Mouse (Mus musculus): Measurements from ENCODE around the gene Gm9887. TPM values are rescaled to one million over a fixed set of nuclear protein-coding genes. Genes with fewer than 3 reads are reported as not detected.

Gene Gm9887
- polyA plus RNA-seq, 1 experiment: 1.1 TPM

DNA sequence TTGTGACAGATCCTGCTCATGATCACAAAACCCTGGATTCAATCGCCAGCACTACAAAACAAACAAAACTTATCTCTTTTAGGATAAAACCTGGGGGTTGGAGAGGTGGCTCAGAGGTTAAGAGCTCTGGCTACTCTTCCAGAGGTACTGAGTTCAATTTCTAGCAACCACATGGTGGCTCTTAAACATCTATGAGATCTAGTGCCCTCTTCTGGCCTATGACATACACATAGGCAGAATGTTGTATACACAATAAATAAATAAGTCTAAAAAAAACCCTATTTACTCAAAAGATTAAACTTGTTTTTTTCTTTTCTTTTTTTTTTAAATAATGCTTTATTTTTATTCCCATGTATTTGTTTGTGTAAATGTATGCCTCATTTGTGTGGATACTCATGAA is 20.6 kb downstream of the Gm9887 start:
- TF ChIP-seq POLR2A (IDR thresholded peaks at IDR 0.05; ENCODE audit: control insufficient read depth, extremely low read depth, insufficient read depth, low read length, poor library complexity): no peak
- TF ChIP-seq CTCF (IDR thresholded peaks at IDR 0.05; ENCODE audit: borderline replicate concordance, control insufficient read depth, extremely low read depth, insufficient read depth, low read length, poor library complexity): no peak
- no peak overlapping the region for H3K4me3 ChIP-seq (ENCODE audit: control insufficient read depth, insufficient read depth, low read length)
- DNase-seq: no peak
- no peaks in the 10 kb centered on the region for H3K4me1 ChIP-seq (replicated peaks; ENCODE audit: control insufficient read depth, insufficient read depth, low read length)
- 92% methylated on average over 1 of the region's 1 CpGs for WGBS
- H3K27ac ChIP-seq (ENCODE audit: control insufficient read depth, insufficient read depth, low read length): no peak overlapping the region
- H3K27me3 ChIP-seq (ENCODE audit: control insufficient read depth, insufficient read depth, low read length): no peaks in the 10 kb centered on the region
- H3K36me3 ChIP-seq (ENCODE audit: control insufficient read depth, insufficient read depth, low read length): peaks cover 52% of the 10 kb centered on the region

GRCm38 (mm10) chr12:69349928-69350327 is 22.3 kb downstream of the Gm9887 start:
- no peaks in the 10 kb centered on the region for H3K4me1 ChIP-seq (replicated peaks; ENCODE audit: control insufficient read depth, insufficient read depth, low read length)
- TF ChIP-seq CTCF (IDR thresholded peaks at IDR 0.05; ENCODE audit: borderline replicate concordance, control insufficient read depth, extremely low read depth, insufficient read depth, low read length, poor library complexity) (no peak), POLR2A (IDR thresholded peaks at IDR 0.05; ENCODE audit: control insufficient read depth, extremely low read depth, insufficient read depth, low read length, poor library complexity) (no peak)
- no peak for DNase-seq
- peaks cover 62% of the 10 kb centered on the region for H3K36me3 ChIP-seq (ENCODE audit: control insufficient read depth, insufficient read depth, low read length)
- 93% methylated on average over 2 of the region's 2 CpGs for WGBS
- H3K27me3 ChIP-seq (ENCODE audit: control insufficient read depth, insufficient read depth, low read length): no peaks in the 10 kb centered on the region
- no peak overlapping the region for H3K27ac ChIP-seq (ENCODE audit: control insufficient read depth, insufficient read depth, low read length)
- no peak overlapping the region for H3K4me3 ChIP-seq (ENCODE audit: control insufficient read depth, insufficient read depth, low read length)

DNA sequence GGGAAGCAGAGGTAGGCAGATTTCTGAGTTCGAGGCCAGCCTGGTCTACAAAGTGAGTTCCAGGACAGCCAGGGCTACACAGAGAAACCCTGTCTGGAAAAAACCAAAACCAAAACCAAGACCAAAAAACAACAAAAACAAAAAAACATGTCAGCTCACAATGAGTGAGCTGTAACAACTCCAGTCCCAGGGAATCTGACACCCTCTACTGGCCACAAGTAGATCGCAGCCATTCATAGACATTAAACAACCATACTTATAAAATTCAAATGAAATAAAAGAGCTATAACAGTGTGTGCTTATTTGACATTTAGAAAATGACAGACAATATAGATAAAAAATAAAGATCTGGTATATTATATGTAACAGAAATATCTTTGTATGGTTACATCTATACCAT is 38.7 kb downstream of the Gm9887 start:
- Histone ChIP-seq H3K4me1 (replicated peaks; ENCODE audit: control insufficient read depth, insufficient read depth, low read length) (no peaks in the 10 kb centered on the region), H3K27me3 (ENCODE audit: control insufficient read depth, insufficient read depth, low read length) (no peaks in the 10 kb centered on the region), H3K4me3 (ENCODE audit: control insufficient read depth, insufficient read depth, low read length) (no peak overlapping the region), H3K27ac (ENCODE audit: control insufficient read depth, insufficient read depth, low read length) (no peak overlapping the region), H3K36me3 (ENCODE audit: control insufficient read depth, insufficient read depth, low read length) (peaks cover 51% of the 10 kb centered on the region)
- WGBS: 88% methylated on average over 2 of the region's 2 CpGs
- peak; percentile 35 for DNase-seq
- no peak for TF ChIP-seq POLR2A (IDR thresholded peaks at IDR 0.05; ENCODE audit: control insufficient read depth, extremely low read depth, insufficient read depth, low read length, poor library complexity)
- no peak for TF ChIP-seq CTCF (IDR thresholded peaks at IDR 0.05; ENCODE audit: borderline replicate concordance, control insufficient read depth, extremely low read depth, insufficient read depth, low read length, poor library complexity)

GRCm38 (mm10) chr12:69332147-69332546 is 40.1 kb downstream of the Gm9887 start:
- no peak for TF ChIP-seq POLR2A (IDR thresholded peaks at IDR 0.05; ENCODE audit: control insufficient read depth, extremely low read depth, insufficient read depth, low read length, poor library complexity)
- no peaks in the 10 kb centered on the region for H3K4me1 ChIP-seq (replicated peaks; ENCODE audit: control insufficient read depth, insufficient read depth, low read length)
- H3K4me3 ChIP-seq (ENCODE audit: control insufficient read depth, insufficient read depth, low read length): no peak overlapping the region
- H3K27me3 ChIP-seq (ENCODE audit: control insufficient read depth, insufficient read depth, low read length): no peaks in the 10 kb centered on the region
- H3K36me3 ChIP-seq (ENCODE audit: control insufficient read depth, insufficient read depth, low read length): peaks cover 50% of the 10 kb centered on the region
- DNase-seq: no peak
- WGBS: 83% methylated on average over 1 of the region's 1 CpGs
- H3K27ac ChIP-seq (ENCODE audit: control insufficient read depth, insufficient read depth, low read length): no peak overlapping the region

GRCm38 (mm10) chr12:69331187-69331586 is 41.1 kb downstream of the Gm9887 start:
- Histone ChIP-seq H3K27ac (ENCODE audit: control insufficient read depth, insufficient read depth, low read length) (no peak overlapping the region), H3K4me3 (ENCODE audit: control insufficient read depth, insufficient read depth, low read length) (no peak overlapping the region), H3K36me3 (ENCODE audit: control insufficient read depth, insufficient read depth, low read length) (peaks cover 50% of the 10 kb centered on the region), H3K27me3 (ENCODE audit: control insufficient read depth, insufficient read depth, low read length) (no peaks in the 10 kb centered on the region), H3K4me1 (replicated peaks; ENCODE audit: control insufficient read depth, insufficient read depth, low read length) (no peaks in the 10 kb centered on the region)
- 94% methylated on average over 3 of the region's 3 CpGs for WGBS
- DNase-seq: no peak
- TF ChIP-seq POLR2A (IDR thresholded peaks at IDR 0.05; ENCODE audit: control insufficient read depth, extremely low read depth, insufficient read depth, low read length, poor library complexity): no peak

Other genes starting within 250 kb of the Gm9887 start
- gene Rps29, start 213.3 kb downstream of the Gm9887 start, polyA plus RNA-seq (2012; rRNA removed): 1,765 and 2,152 TPM in 2 replicates
- gene Lrr1, start 203.6 kb downstream of the Gm9887 start, polyA plus RNA-seq (2012; rRNA removed): 6.5 and 11.1 TPM in 2 replicates
- 153 and 166 TPM in 2 replicates for gene Rpl36al, start 188.4 kb downstream of the Gm9887 start, polyA plus RNA-seq (2012; rRNA removed)
- 21.5 and 21.8 TPM in 2 replicates for gene Mgat2, start 188.3 kb downstream of the Gm9887 start, polyA plus RNA-seq (2012; rRNA removed)
- 5.5 and 9.5 TPM in 2 replicates for gene Gm49383, start 175.4 kb downstream of the Gm9887 start, polyA plus RNA-seq (2012; rRNA removed)
- 4.8 TPM in 2 replicates for gene Dnaaf2, start 174.0 kb downstream of the Gm9887 start, polyA plus RNA-seq (2012; rRNA removed)
- 0.36 and 1.3 TPM in 2 replicates for gene Gm49384, start 168.2 kb downstream of the Gm9887 start, polyA plus RNA-seq (2012; rRNA removed)
- gene Pole2, start 144.3 kb downstream of the Gm9887 start, polyA plus RNA-seq (2012; rRNA removed): 16.5 and 16.9 TPM in 2 replicates
- 1.2 and 1.4 TPM in 2 replicates for gene Klhdc1, start 131.3 kb downstream of the Gm9887 start, polyA plus RNA-seq (2012; rRNA removed)
- gene Klhdc2, start 75.8 kb downstream of the Gm9887 start, polyA plus RNA-seq (2012; rRNA removed): 20.0 and 21.7 TPM in 2 replicates
- gene Nemf, start 15.3 kb downstream of the Gm9887 start, polyA plus RNA-seq (2012; rRNA removed): 7.3 and 8.5 TPM in 2 replicates
- gene Arf6, start 308 bp downstream of the Gm9887 start, polyA plus RNA-seq (2012; rRNA removed): 226 and 341 TPM in 2 replicates
- 11.7 and 13.4 TPM in 2 replicates for gene Vcpkmt, start 210.6 kb upstream of the Gm9887 start, polyA plus RNA-seq (2012; rRNA removed)

Data from thymus, adult 2 months (tissue).